Mouse (Mus musculus) neutrophil, adult 5-6 weeks (primary cell): Measurements from ENCODE around the gene Sorbs2. TPM values are rescaled to one million over a fixed set of nuclear protein-coding genes. Genes with fewer than 3 reads are reported as not detected.
"Not testable (repeated sequence)": the region's sequence is repeated elsewhere in the genome, so short reads cannot be mapped to it uniquely, and the experiment has no call there.

Source experiments
- ATAC-seq: fragments of 151-379, 151-347 bp; 2 replicates; pipeline ENCODE4 v1.8.0; 2017; ENCODE audit warnings: mild to moderate bottlenecking, moderate TSS enrichment; ENCODE audit not compliant: insufficient number of reproducible peaks, poor library complexity, low FRiP score, severe bottlenecking; ENCODE audit errors: extremely low read depth
- total RNA-seq: library from RNA; stranded (forward); fragments of 200-1000 nt; gene quantifications from 2 replicates; pipeline ENCODE4 v1.2.3, GENCODE M21; 2017

The Sorbs2 gene
- total RNA-seq, 1 experiment from 2014 or later = 0.93 TPM

GRCm38 (mm10) chr8:45871587-45871986 is 364.0 kb downstream of the Sorbs2 start:
- ATAC-seq = not testable (repeated sequence)

GRCm38 (mm10) chr8:45872077-45872476 is 364.5 kb downstream of the Sorbs2 start:
- no peak for ATAC-seq

- ATAC-seq = no peak
These were observed 367.5 kb downstream of the Sorbs2 start for GRCm38 (mm10) chr8:45874945-45875626.

- no peak for ATAC-seq
These were observed 368.8 kb downstream of the Sorbs2 start for GRCm38 (mm10) chr8:45876397-45876796.

Other genes starting within 250 kb of the Sorbs2 start
- gene F11, start 245.8 kb upstream of the Sorbs2 start, total RNA-seq = not detected in 2 replicates
- not detected in 2 replicates for gene Klkb1, start 212.9 kb upstream of the Sorbs2 start, total RNA-seq
- not detected in 2 replicates for gene Gm45753, start 199.3 kb upstream of the Sorbs2 start, total RNA-seq
- gene Cyp4v3, start 174.6 kb upstream of the Sorbs2 start, total RNA-seq = 12.7 and 14.5 TPM in 2 replicates
- gene Fam149a, start 125.5 kb upstream of the Sorbs2 start, total RNA-seq = not detected in 2 replicates
- gene Tlr3, start 96.7 kb upstream of the Sorbs2 start, total RNA-seq = 0.35 and 0.98 TPM in 2 replicates